In the genomic region with DNA sequence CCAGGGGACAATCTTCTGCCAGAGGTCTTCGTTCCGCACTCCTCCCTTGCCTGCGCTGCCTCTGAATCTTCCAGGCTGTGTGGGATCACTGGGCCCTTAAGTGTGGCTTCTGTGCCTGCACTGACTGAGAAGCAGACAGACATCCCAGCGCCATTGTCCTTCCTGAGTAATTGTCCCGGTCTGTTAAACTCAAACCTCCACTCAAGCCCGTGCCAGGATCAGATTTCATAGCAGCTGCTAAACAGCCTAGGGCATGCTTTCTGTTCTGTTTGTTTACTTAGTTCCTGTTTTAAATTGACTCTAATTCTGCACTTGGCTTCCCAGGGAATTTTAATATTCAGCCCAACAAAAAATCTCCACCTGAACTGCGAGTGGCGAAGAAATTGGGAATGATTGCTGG, we compare ENCODE assay signal across 22 mouse cellular contexts. TPM values are rescaled to one million over a fixed set of nuclear protein-coding genes. Genes with fewer than 3 reads are reported as not detected.
A peak's percentile ranks its signal among the peaks of the same experiment; 100 is the strongest.
DNase-seq lines count a peak whose midpoint lies in the region; ATAC-seq lines count a peak whose summit lies in the region.
"Had no signal": no experiment of that assay in that cellular context is flagged by ENCODE, and none has a peak within 500 bp of the region (broad histone marks: within the 10 kb centered on the region; RNA-seq: fewer than 3 reads in every experiment).

No protein-coding gene starts in this region.

- H3K27me3 ChIP-seq in hindbrain, embryonic 10.5 days (ENCODE audit: insufficient read depth, poor library complexity, severe bottlenecking): no peaks in the 10 kb centered on the region
- no peaks in the 10 kb centered on the region for H3K27me3 ChIP-seq in hindbrain, embryonic 13.5 days
- H3K27me3 ChIP-seq in embryonic facial prominence, embryonic 15.5 days: no peaks in the 10 kb centered on the region
- H3K27me3 ChIP-seq in kidney, embryonic 15.5 days: no peaks in the 10 kb centered on the region
- no peaks in the 10 kb centered on the region for H3K27me3 ChIP-seq in heart, embryonic 11.5 days (ENCODE audit: control insufficient read depth, insufficient read depth, low read length)
- H3K27me3 ChIP-seq: limb, embryonic 15.5 days; liver, embryonic 15.5 days had no signal

- H3K9me3 ChIP-seq in hindbrain, embryonic 10.5 days: no peaks in the 10 kb centered on the region
- no peaks in the 10 kb centered on the region for H3K9me3 ChIP-seq in hindbrain, embryonic 13.5 days
- no peaks in the 10 kb centered on the region for H3K9me3 ChIP-seq in embryonic facial prominence, embryonic 15.5 days (replicated peaks)
- H3K9me3 ChIP-seq in kidney, embryonic 15.5 days (replicated peaks): no peaks in the 10 kb centered on the region
- H3K9me3 ChIP-seq in heart, embryonic 11.5 days (replicated peaks; ENCODE audit: control insufficient read depth, low read length): no peaks in the 10 kb centered on the region
- H3K9me3 ChIP-seq: limb, embryonic 15.5 days; liver, embryonic 15.5 days had no signal

- no peak overlapping the region for H3K9ac ChIP-seq in hindbrain, embryonic 13.5 days
- no peak overlapping the region for H3K9ac ChIP-seq in embryonic facial prominence, embryonic 15.5 days
- 0 out of 2 replicates have a peak overlapping the region, but pooled peaks have one; percentile 15 for H3K9ac ChIP-seq in kidney, embryonic 15.5 days
- H3K9ac ChIP-seq in heart, embryonic 11.5 days (ENCODE audit: low read depth, low read length): no peak overlapping the region
- H3K9ac ChIP-seq: limb, embryonic 15.5 days; liver, embryonic 15.5 days had no signal

- 72% methylated on average over 8 of the region's 8 CpGs for WGBS in hindbrain, embryonic 10.5 days
- 75% methylated on average over 8 of the region's 8 CpGs for WGBS in hindbrain, embryonic 13.5 days
- 50% methylated on average over 8 of the region's 8 CpGs for WGBS in embryonic facial prominence, embryonic 15.5 days
- 43% methylated on average over 8 of the region's 8 CpGs for WGBS in kidney, embryonic 15.5 days
- WGBS in heart, embryonic 11.5 days (ENCODE audit: insufficient replicate concordance): 86% methylated on average over 8 of the region's 8 CpGs

- no peak overlapping the region for H3K4me2 ChIP-seq in hindbrain, embryonic 13.5 days
- no peak overlapping the region for H3K4me2 ChIP-seq in embryonic facial prominence, embryonic 15.5 days (replicated peaks)
- H3K4me2 ChIP-seq in kidney, embryonic 15.5 days: peak overlapping the region; percentile 29
- no peak overlapping the region for H3K4me2 ChIP-seq in heart, embryonic 11.5 days
- H3K4me2 ChIP-seq: limb, embryonic 15.5 days; liver, embryonic 15.5 days had no signal

- H3K4me3 ChIP-seq in hindbrain, embryonic 10.5 days: no peak overlapping the region
- H3K4me3 ChIP-seq in hindbrain, embryonic 13.5 days: no peak overlapping the region
- no peak overlapping the region for H3K4me3 ChIP-seq in embryonic facial prominence, embryonic 15.5 days (replicated peaks)
- peak overlapping the region; percentile 9; the same call in 1 of the 2 replicates for H3K4me3 ChIP-seq in kidney, embryonic 15.5 days (replicated peaks)
- no peak overlapping the region for H3K4me3 ChIP-seq in heart, embryonic 11.5 days (ENCODE audit: low read depth, low read length)
- H3K4me3 ChIP-seq: heart, adult 2 months; limb, embryonic 15.5 days; liver, embryonic 15.5 days had no signal

- 0 out of 2 replicates have a peak overlapping the region, but pooled peaks have one; percentile 3 for H3K27ac ChIP-seq in hindbrain, embryonic 10.5 days
- H3K27ac ChIP-seq in hindbrain, embryonic 13.5 days: no peak overlapping the region
- peak overlapping the region; percentile 22 for H3K27ac ChIP-seq in embryonic facial prominence, embryonic 15.5 days (replicated peaks)
- H3K27ac ChIP-seq in kidney, embryonic 15.5 days: peak overlapping the region; percentile 83
- no peak overlapping the region for H3K27ac ChIP-seq in heart, embryonic 11.5 days (ENCODE audit: low read depth, low read length)
- H3K27ac ChIP-seq: heart, adult 2 months; limb, embryonic 15.5 days; liver, embryonic 15.5 days had no signal

- H3K36me3 ChIP-seq in hindbrain, embryonic 10.5 days: peaks cover 46% of the 10 kb centered on the region
- H3K36me3 ChIP-seq in hindbrain, embryonic 13.5 days: peaks cover 21% of the 10 kb centered on the region
- H3K36me3 ChIP-seq in embryonic facial prominence, embryonic 15.5 days: peaks cover 32% of the 10 kb centered on the region
- peaks cover 37% of the 10 kb centered on the region for H3K36me3 ChIP-seq in kidney, embryonic 15.5 days
- H3K36me3 ChIP-seq in heart, embryonic 11.5 days (ENCODE audit: control insufficient read depth, insufficient read depth, low read length): peaks cover 12% of the 10 kb centered on the region; the same call in 1 of the 2 replicates

- ATAC-seq in hindbrain, embryonic 13.5 days (ENCODE audit: low FRiP score): no peak
- ATAC-seq in embryonic facial prominence, embryonic 15.5 days (ENCODE audit: insufficient number of reproducible peaks, low FRiP score, low TSS enrichment, low read depth): no peak
- 0 out of 2 replicates have a peak, but pooled peaks have one; percentile 19 for ATAC-seq in kidney, embryonic 15.5 days (replicated peaks; ENCODE audit: low FRiP score)
- no peak for ATAC-seq in heart, embryonic 11.5 days (replicated peaks; ENCODE audit: insufficient number of reproducible peaks, low FRiP score, low TSS enrichment)

- no peak for DNase-seq in hindbrain, embryonic 10.5 days (ENCODE audit: low spot score)
- DNase-seq in kidney, postnatal 4 days: peak; percentile 46 to 58
- DNase-seq in heart, adult 11 months: no peak
- DNase-seq in neural tube, embryonic 10.5 days (ENCODE audit: extremely low spot score, low spot score): no peak
- DNase-seq: adrenal gland, postnatal 10 days; cerebellum, adult 9-10 months; heart, adult 2 months; layer of hippocampus, postnatal 36 days; midbrain, embryonic 14.5 days; retina, postnatal 1 day had no signal

- H3K4me1 ChIP-seq in hindbrain, embryonic 10.5 days (replicated peaks): peaks cover 26% of the 10 kb centered on the region
- H3K4me1 ChIP-seq in hindbrain, embryonic 13.5 days (replicated peaks): peaks cover 10% of the 10 kb centered on the region; the same call in 1 of the 2 replicates
- H3K4me1 ChIP-seq in embryonic facial prominence, embryonic 15.5 days: peaks cover 21% of the 10 kb centered on the region
- H3K4me1 ChIP-seq in kidney, embryonic 15.5 days: peaks cover 30% of the 10 kb centered on the region
- peaks cover 6% of the 10 kb centered on the region for H3K4me1 ChIP-seq in heart, embryonic 11.5 days (ENCODE audit: control insufficient read depth, insufficient read depth, low read length)

RNA-seq across cellular contexts. Expression of gene Cyb5r1, which starts 2.7 kb away (rescaled TPM):
- polyA plus RNA-seq in hindbrain, embryonic 10.5 days (2016; fragmentation: Nextera tagmentation; extraction: Ambion mirVana): 27.3 and 31.2 TPM in 2 replicates
- polyA plus RNA-seq in hindbrain, embryonic 13.5 days (2015; fragmentation: Nextera tagmentation; extraction: Ambion mirVana): 19.0 and 19.9 TPM in 2 replicates
- 41.0 and 41.2 TPM in 2 replicates for polyA plus RNA-seq in embryonic facial prominence, embryonic 15.5 days (2015; fragmentation: Nextera tagmentation; extraction: Ambion mirVana)
- 35.6 and 38.1 TPM in 2 replicates for polyA plus RNA-seq in kidney, embryonic 15.5 days (2015; fragmentation: Nextera tagmentation; extraction: Ambion mirVana)
- 35.2 and 36.9 TPM in 2 replicates for polyA plus RNA-seq in heart, embryonic 11.5 days (2014; fragmentation: Nextera tagmentation; extraction: Ambion mirVana)

RNA-seq across cellular contexts. Expression of gene Adipor1, which starts 7.1 kb away (rescaled TPM):
- 77.1 and 77.8 TPM in 2 replicates for polyA plus RNA-seq in hindbrain, embryonic 10.5 days (2016; fragmentation: Nextera tagmentation; extraction: Ambion mirVana)
- 69.8 and 72.0 TPM in 2 replicates for polyA plus RNA-seq in hindbrain, embryonic 13.5 days (2015; fragmentation: Nextera tagmentation; extraction: Ambion mirVana)
- 102 TPM in 2 replicates for polyA plus RNA-seq in embryonic facial prominence, embryonic 15.5 days (2015; fragmentation: Nextera tagmentation; extraction: Ambion mirVana)
- 88.0 and 91.1 TPM in 2 replicates for polyA plus RNA-seq in kidney, embryonic 15.5 days (2015; fragmentation: Nextera tagmentation; extraction: Ambion mirVana)
- 129 and 130 TPM in 2 replicates for polyA plus RNA-seq in heart, embryonic 11.5 days (2014; fragmentation: Nextera tagmentation; extraction: Ambion mirVana)

RNA-seq across cellular contexts. Expression of gene 4933406M09Rik, which starts 22.3 kb away (rescaled TPM):
- polyA plus RNA-seq in hindbrain, embryonic 10.5 days (2016; fragmentation: Nextera tagmentation; extraction: Ambion mirVana): not detected in 2 replicates
- not detected in 2 replicates for polyA plus RNA-seq in hindbrain, embryonic 13.5 days (2015; fragmentation: Nextera tagmentation; extraction: Ambion mirVana)
- not detected in 2 replicates for polyA plus RNA-seq in embryonic facial prominence, embryonic 15.5 days (2015; fragmentation: Nextera tagmentation; extraction: Ambion mirVana)
- 0.09 TPM in 1 of 2 replicates, not detected in the other for polyA plus RNA-seq in kidney, embryonic 15.5 days (2015; fragmentation: Nextera tagmentation; extraction: Ambion mirVana)
- polyA plus RNA-seq in heart, embryonic 11.5 days (2014; fragmentation: Nextera tagmentation; extraction: Ambion mirVana): not detected in 2 replicates
- polyA plus RNA-seq: forebrain, embryonic 11.5 days; heart, adult 2 months; heart, embryonic 16.5 days; hindbrain, embryonic 11.5 days; limb, embryonic 15.5 days; liver, embryonic 15.5 days; lung, embryonic 16.5 days; midbrain, embryonic 14.5 days; stomach, embryonic 16.5 days; thymus, postnatal 0 days had no signal

RNA-seq across cellular contexts. Expression of gene Tmem183a, which starts 46.3 kb away (rescaled TPM):
- 108 and 132 TPM in 2 replicates for polyA plus RNA-seq in hindbrain, embryonic 10.5 days (2016; fragmentation: Nextera tagmentation; extraction: Ambion mirVana)
- 122 and 128 TPM in 2 replicates for polyA plus RNA-seq in hindbrain, embryonic 13.5 days (2015; fragmentation: Nextera tagmentation; extraction: Ambion mirVana)
- polyA plus RNA-seq in embryonic facial prominence, embryonic 15.5 days (2015; fragmentation: Nextera tagmentation; extraction: Ambion mirVana): 70.3 and 82.6 TPM in 2 replicates
- polyA plus RNA-seq in kidney, embryonic 15.5 days (2015; fragmentation: Nextera tagmentation; extraction: Ambion mirVana): 79.0 and 80.9 TPM in 2 replicates
- polyA plus RNA-seq in heart, embryonic 11.5 days (2014; fragmentation: Nextera tagmentation; extraction: Ambion mirVana): 75.1 and 78.8 TPM in 2 replicates

RNA-seq across cellular contexts. Expression of gene Klhl12, which starts 47.3 kb away (rescaled TPM):
- polyA plus RNA-seq in hindbrain, embryonic 10.5 days (2016; fragmentation: Nextera tagmentation; extraction: Ambion mirVana): 31.7 and 37.2 TPM in 2 replicates
- polyA plus RNA-seq in hindbrain, embryonic 13.5 days (2015; fragmentation: Nextera tagmentation; extraction: Ambion mirVana): 33.2 and 35.0 TPM in 2 replicates
- 25.6 and 27.6 TPM in 2 replicates for polyA plus RNA-seq in embryonic facial prominence, embryonic 15.5 days (2015; fragmentation: Nextera tagmentation; extraction: Ambion mirVana)
- 31.3 and 32.6 TPM in 2 replicates for polyA plus RNA-seq in kidney, embryonic 15.5 days (2015; fragmentation: Nextera tagmentation; extraction: Ambion mirVana)
- 15.5 and 22.2 TPM in 2 replicates for polyA plus RNA-seq in heart, embryonic 11.5 days (2014; fragmentation: Nextera tagmentation; extraction: Ambion mirVana)

Comparison
In these comparisons a context has a peak if more than half of its experiments do, and no peak if none do; other contexts are left out.
1. H3K27ac ChIP-seq: peak in hindbrain, embryonic 10.5 days (single experiment), embryonic facial prominence, embryonic 15.5 days (single experiment) and kidney, embryonic 15.5 days (single experiment); none in hindbrain, embryonic 13.5 days (single experiment) and heart, embryonic 11.5 days (single experiment).
2. DNase-seq: peak in kidney, postnatal 4 days (2 of 2); none in hindbrain, embryonic 10.5 days (single experiment), heart, adult 11 months (single experiment) and neural tube, embryonic 10.5 days (single experiment).